Mouse (Mus musculus): Measurements from ENCODE around the gene Carmil2.

- TF ChIP-seq CTCF (IDR thresholded peaks at IDR 0.05; ENCODE audit: insufficient read depth, low read depth, low read length) (no peak), POLR2A (IDR thresholded peaks at IDR 0.05; ENCODE audit: insufficient read depth, low read depth, low read length) (no peak)
These were observed 45.6 kb upstream of the Carmil2 start for GRCm38 (mm10) chr8:105640511-105640910.

Data from olfactory bulb, adult 2 months (tissue).